Mouse (Mus musculus): Measurements from ENCODE around the gene H2-M5.
"Not testable (repeated sequence)": the region's sequence is repeated elsewhere in the genome, so short reads cannot be mapped to it uniquely, and the experiment has no call there.

H2-M5 gene

DNA sequence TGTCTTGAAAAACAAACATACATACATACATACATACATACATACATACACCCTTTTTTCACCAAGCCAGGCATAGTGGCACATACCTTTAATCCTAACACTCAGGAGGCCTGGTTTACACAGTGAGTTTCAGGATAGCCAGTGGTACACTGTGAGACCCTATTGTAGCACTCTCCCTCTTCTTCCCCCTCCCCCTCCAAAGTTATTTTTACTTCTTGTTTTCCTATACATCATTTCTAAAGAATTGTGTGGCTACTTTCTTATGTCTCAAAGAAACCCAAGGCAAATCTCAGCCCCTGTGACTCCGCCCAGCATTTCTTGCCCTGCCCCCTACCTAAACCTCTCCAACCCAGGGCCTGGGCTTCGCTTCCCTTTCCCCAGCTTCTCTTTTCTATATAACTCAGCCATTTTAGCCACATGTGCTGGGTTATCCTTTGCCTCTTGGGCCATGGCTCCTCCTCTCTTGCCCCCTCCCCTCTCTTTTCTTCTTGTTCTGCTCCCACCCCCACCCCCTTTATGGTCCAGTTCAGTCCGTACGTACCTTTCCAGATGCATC is 4.5 kb upstream of the H2-M5 start:
- no peak for DNase-seq (ENCODE audit: low spot score)

DNA sequence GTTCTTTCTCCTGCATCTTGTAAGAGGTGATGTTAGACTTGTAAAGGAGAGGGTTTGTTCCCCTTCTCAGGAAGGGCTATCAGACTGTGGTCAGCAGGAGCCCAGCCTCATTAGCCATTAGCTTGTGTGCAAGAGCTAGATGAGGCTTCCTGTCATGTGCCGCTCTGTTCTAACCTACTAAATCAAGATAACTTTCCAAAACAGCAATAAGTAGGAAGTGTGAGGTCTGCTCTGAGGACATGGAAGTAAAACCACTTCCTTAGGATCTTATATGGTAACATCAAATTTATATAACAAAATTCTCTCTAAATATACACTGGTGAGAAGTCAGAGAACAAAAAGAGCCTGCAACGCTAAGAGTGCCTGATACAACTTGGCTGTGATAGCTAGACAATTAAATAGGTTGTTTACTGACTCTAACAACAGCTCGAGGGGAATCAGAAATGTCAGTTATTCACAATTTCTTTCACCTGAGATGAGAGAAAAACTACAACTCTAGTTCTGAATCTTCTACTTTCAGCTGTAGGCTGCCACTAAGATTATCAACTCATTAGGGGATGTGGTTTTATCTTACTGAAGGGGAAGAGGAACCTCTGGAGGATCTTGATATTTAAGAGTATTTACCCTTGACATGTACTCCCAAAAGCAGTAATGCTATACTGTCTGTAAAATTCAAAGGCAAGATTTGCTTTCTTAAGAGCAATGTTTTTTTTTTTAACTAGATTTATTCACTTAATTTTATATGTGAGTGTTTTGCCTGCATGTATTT is 3.2 kb upstream of the H2-M5 start:
- DNase-seq (ENCODE audit: low spot score): no peak

DNA sequence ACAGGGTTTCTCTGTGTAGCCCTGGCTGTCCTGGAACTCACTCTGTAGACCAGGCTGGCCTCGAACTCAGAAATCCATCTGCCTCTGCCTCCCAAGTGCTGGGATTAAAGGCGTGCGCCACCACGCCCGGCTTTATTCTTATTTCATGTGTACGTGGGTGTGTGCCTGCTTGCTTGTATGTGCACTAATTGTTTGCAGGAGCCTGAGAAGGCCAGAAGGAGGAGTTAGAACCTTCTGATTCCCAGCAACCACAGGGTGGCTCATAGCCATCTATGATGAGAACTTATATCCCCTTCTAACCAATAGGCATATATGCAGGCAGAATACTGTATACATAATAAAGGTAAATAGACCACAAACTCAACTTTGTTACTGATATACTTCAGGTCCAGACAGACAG is 1.3 kb upstream of the H2-M5 start:
- DNase-seq (ENCODE audit: low spot score): not testable (repeated sequence)

DNA sequence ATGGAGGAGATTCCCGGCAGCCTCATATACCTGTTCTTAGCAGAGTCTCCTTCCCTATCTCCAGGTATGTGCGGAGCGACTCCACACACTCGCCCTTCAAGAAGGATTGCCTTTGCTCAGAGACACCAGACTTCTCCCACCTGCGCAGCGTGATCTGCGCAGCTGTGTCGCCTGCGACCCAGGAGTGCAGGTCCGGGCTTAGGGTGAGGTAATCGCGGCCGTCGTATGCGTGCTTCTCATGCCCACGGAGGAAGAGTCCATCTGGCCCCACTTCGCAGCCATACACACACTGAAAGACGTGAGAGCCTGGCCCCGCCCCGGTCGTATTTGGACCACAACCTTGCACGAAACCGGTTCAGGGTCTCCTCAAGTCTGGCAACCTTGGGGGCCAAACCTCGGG is 862 bp downstream of the H2-M5 start:
- DNase-seq (ENCODE audit: low spot score): no peak

DNA sequence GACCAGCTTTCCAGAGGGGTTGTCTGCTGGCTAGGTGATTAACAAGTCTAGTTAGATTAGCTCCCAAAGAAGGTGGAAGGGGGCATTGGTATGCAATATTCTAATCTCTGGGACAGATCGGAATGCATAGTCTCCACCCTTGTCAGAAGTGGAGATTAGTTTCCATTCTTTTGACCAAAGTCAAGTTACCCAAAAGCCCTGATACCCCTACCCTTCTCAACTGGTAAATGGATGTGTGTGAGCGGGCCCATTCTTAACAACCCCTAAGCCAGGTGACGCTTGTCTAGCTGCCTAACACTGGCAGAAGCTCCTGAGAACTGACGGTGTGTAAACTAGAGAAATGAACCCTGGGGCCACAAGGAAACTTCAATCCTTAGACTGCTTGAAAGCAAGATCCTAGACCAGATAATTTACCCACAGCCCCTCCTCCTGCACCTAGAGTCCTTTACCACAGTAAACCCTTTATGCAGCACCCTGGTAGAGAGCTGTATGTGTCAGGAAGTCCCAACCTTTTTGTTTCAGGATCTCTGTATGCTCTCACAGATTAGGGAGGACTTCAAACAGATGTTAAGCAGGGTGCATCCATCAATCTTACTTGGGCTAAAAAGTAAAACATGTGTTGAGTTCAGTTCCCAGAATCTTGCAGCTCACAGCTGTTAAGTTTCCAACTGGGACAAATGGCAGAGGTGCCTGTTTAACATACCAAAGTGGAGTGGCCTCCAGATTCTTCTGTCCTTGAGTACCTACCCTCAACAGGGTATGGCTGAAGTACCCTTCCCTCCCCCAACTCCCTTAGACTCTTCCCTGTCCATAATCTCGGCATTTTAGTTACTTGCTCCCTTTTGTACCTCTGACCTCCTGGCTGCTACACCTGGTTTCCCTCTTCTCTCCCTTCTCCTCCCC is 6.8 kb downstream of the H2-M5 start:
- DNase-seq (ENCODE audit: low spot score): no peak

DNA sequence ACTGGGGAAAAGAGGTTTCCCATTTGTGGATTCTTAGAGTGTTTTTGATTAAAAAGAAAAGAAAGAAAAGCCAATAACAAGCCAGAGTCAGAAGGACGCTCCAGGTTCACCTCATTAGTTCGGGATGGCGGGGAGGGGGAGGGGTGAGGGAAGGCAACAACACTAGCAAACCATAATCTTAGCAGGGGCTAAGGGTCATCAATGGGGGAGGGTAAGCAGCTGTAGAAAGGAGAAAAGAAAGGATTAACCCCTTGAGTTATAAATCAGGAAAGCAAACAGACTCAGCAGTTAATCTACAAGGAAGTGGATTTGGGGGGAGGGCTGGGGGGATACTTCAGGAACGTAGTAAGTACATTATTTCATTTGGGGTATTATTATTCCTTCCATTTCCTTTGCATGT is 7.5 kb downstream of the H2-M5 start:
- DNase-seq (ENCODE audit: low spot score): no peak

DNA sequence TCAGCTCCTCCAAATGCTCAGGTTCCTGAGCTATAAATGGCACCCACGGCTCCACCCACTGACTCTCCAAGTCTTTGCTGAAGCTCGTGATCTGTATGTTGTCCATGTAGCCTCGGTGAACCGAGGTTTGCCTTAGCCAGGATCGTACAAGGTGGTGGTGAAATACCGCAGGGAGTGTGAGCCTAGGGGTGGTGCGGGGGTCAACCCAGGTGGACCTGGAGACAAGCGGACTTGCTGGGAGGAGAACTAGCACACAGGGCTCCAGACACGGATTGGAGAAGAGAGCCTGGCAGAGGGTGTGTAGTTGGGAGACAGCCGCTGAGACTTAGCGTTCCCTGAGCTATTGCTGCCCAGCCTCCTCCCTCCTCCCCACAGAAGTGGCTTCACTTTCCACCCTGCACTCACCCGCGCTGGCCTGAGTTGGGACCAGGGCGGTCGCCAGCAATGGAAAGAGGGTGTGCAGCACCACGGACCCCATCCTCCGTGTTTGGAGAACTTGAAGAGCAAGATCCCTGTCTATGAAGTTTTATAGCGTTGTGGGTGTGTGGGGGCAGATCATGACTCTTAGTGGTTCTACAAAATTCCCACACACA is 8.0 kb downstream of the H2-M5 start, which contains the start of gene 2410137M14Rik:
Gene 2410137M14Rik, minus strand, starts transcription at position 17 of the 593 bp plus-strand sequence.
- no peak for DNase-seq (ENCODE audit: low spot score)

DNA sequence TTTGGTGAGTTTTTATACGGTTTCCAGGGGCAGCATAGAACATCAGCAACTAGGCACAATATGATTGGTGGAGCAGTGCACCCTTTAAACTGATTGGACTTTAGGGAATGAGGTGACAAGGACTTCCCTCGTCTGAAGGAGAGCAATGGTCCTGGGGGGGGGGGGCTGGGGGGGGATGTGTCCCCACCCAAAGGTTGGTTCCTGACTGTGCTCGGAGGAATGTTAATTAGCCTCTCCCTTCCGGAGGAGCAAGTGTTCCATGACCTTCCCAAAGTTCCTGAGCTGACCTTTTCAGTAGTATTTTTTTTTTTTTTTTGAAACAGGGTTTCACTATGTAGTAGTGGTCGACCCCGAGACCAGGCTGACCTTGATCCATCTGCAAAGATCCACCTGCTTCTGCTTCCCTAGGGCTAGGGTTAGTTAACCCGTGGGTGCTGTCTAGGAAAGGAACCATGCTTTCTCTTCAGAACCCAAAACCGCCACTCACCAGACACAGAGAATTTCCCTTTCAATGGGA is 16.0 kb downstream of the H2-M5 start:
- no peak for DNase-seq (ENCODE audit: low spot score)

DNA sequence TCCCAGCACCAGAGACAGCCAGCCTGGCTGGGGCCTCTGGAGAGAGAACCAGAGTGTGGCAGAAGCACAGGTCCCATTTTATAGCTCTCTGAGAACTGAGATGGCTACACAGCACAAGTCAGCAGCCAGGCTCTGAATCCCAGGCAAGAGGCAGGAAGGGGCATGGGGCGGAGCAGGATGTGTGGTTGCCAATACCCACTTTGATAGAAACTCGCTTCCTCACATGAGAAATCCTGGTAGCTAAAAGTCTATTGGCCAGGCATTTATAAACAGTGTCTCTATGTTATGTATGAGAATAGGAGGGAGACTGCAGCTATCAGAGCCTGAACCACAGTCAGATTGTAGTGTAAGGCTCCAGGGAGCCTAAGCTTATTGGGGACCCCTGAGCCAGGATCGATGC is 16.5 kb downstream of the H2-M5 start:
- DNase-seq (ENCODE audit: low spot score): no peak

DNA sequence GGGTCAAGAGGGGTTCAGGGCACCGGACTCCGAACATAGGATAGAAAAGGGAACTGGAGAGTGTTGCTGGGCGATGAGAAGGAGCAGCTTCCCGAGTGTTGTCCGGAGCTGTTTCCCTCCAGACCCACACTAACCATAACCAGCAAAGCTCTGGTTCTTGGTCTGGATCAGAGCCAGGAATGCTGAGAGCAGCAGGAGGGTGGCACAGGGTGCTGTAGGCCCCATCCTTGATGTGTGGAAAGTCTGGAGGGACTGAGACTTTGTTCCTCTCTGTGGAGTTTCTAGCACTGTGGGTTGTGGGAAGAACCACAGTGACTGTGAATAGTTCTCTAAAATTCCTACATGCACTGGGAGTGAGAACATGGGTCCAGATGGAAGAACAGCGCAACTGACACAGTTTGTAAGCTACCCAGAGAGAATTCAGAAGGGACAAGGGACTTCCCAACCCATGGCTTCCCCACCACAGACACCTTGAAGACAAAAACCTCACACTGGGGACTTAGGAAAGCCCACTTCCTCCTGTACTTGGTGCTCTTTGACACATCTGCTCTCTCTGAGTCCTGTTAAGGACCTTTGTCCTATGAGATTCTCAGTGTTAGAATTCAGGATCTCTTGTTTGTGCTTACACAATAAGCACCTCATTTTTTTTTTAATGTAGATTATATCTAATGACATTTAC is 18.0 kb downstream of the H2-M5 start:
- no peak for DNase-seq (ENCODE audit: low spot score)

DNA sequence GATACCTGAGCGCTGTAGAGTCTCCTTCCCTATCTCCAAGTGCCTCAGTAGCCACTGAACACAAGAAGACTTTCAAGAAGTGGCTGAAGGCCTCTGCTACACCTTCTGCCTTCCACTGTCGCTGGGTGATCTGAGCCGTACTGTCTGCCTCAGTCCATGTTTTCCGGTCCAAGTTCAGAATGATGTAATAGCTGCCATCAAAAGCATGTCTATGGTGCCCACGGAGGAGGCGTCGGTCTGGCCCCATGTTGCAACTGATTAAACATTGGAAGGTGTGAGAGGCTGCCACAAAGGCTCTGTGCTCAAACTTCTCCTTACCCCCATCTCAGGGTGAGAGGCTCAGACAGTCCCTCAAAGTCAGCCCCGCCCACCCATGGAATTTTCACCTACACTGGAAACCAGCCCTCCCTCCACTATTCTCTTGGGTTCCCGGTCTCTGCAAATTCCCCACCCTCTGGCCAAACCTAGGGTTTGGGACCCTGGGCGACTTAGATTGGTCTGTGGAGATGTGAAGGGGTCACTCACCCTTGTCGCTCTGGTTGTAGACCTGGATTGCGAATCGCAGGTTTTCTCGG is 18.9 kb downstream of the H2-M5 start:
- DNase-seq (ENCODE audit: low spot score): no peak

DNA sequence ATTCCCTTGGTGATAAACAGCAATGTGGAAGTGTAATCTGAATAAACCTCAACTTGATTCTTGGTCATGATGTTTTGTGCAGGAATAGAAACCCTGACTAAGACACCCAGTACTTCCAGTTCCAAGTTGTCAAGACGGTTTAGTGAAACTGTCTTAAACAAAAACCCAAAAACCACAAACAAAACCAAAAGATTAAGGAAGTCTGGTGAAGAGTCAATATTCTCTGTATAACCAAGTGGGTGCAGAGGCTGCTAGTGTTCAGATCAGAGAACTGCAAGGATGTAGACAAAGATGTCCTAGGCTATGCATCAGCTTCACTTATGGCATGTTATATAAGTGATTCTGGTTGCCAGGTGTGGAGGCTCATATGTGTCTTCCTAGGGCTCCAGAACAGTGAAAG is 22.5 kb downstream of the H2-M5 start:
- no peak for DNase-seq (ENCODE audit: low spot score)

DNA sequence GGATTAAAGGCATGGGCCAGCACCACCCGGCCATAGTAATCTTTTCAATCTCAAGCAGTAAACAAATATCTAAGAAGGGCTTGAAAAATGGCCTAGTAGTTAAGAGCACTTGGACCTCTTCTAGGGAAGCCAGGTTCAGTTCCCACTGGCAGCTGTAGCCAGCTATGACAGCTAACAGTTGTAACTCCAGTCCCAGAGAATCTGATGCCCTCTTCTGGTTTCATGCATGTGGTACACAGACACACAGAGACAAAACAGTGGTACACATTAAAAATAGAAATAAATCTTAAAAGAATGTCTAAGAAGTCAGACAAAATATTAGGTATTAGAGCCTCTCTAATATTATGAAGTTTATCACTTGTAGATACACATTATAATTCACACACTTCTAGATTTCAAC is 28.2 kb downstream of the H2-M5 start:
- DNase-seq (ENCODE audit: low spot score): no peak

DNA sequence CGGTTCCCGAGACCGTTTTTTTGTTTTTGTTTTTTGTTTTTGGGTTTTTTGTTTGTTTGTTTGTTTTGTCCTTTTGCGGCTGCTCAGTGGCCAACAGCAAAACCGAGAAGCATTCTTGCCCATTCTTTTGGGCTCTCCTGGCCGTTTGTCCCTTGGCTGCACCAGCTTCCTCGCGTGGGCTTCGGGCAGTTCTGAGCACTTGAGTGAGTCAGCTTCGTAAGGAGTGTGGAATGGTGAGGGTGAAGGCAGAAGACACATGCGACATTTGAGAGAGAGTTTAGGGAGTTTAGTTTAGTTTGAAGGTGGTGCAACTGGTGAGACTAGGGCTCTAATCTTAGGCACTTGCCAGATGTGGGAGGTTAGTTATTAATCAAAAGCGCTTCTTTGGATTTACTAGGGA is 30.5 kb downstream of the H2-M5 start:
- no peak for DNase-seq (ENCODE audit: low spot score)

DNA sequence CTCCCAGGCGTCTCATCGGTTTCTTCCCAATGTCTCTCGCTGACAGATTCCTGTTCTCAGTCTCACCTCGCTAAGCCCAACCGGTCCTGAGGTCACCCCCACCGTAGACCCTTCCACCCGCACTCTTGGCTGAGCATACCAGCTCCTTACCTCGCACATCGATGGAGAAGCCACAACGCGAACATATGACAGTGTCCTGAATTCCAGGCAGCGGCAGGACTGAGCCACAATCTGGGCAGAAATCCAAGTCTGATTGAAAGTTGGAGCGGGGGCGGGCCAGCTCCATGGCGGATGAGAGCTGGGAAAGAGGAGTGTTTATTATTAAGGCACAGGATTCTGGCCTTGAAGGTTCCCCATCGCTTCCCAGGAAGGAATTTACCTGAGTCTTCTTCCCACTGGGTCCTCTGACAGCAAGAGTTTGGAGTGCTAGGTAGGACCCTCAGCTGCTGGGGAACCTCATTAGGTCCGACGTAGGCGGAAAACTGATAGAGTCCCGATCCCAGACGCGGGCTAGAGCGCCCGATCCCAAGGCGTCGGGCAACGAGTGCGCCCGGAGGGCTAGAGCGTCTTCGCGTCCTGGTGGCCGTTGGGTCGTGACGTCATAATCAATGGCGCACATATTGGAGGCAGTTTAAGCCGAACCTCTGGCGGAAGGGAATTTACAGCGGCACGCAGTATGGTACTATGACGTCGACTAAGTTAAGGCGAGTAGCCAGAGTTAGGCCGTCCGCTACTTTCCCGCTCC is 31.2 kb downstream of the H2-M5 start, which contains the start of the genes Znrd1 and Znrd1as:
Gene Znrd1, minus strand, starts transcription at position 561 of the 745 bp plus-strand sequence.
Gene Znrd1as, plus strand, starts transcription at position 594 of the 745 bp plus-strand sequence.
- peak; percentile 95 for DNase-seq (ENCODE audit: low spot score)

DNA sequence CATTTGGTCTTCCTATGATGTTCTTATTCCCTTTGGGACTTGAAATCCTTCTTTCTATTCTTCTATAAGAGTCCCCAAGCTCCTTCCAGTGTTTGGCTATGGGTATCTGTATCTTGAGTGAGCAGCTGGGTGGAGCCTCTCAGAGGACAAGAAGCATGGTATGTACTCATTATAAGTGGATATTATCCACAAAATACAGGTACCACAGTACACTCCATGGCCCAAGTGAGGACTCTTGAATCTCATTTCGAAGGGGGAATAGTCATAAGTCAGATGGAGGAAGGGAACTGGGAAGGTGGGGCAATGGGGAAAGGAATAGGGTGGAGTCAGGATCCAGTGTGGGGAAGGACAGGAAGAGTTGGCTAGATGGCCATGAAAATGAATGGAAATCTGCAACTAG is 36.3 kb downstream of the H2-M5 start:
- no peak for DNase-seq (ENCODE audit: low spot score)

DNA sequence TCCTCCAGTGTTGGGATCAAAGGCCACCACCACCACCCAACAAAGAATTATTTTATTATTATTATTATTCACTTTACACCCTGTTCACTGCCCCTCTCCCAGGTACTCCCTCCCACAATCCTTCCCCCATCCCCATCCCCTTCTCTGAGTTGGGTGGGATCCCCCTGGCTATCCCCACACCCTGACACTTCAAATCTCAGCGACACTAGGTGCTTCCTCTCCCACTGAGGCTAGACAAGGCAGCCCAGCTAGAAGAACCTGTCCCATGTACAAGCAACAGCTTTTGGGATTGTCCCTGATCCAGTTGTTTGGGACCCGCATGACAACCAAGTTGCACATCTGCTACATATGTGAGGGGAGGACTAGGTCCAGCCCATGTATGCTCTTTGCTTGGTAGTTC is 36.7 kb downstream of the H2-M5 start:
- no peak for DNase-seq (ENCODE audit: low spot score)

DNA sequence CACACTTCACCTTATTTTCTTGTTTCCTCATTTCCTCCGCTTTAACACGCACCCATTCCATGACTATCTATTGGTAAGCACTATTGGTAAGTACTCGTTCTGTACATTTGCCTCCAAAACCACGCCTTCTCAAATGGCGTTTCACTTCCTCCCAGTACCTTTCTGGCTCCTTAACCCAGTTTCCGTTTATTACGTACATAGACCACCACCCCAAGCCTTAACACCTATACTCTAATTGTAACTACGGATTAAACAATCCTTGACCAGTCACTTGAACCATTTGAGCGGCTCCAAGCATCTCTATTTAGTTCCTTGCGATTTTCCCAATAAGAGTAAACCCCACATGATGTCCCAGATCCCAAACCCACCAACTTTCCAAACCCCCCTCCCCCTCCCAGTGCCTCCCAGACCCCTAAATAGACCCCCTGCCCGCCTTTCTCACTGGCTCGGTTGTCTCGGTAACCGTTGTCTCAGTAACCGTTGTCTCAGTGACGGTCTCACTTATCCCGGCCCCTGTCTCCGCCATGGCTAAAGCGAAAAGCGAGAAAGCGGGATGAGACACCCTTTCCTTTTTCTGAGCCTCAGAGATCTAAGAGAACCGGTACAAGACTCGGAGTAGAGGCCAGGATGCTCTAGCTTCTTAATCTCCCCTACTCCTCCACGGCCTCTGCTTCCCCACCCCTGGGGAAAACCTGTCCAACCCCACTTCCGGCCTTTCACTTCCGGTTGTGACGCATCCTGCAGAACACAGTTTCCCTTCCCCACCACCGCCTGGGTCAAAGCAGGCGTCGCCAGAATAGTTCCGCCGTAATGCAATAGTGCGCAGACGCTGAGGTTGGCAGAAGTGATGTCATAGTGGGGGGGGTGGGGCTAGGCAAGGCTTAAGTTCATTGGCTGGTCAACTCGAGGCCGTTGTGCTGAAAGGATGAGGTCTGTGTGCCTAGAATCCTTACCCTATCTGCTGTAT is 38.1 kb downstream of the H2-M5 start, which contains the start of gene Ppp1r11:
Gene Ppp1r11, minus strand, starts transcription at position 761 of the 967 bp plus-strand sequence.
- peak; percentile 95 for DNase-seq (ENCODE audit: low spot score)

DNA sequence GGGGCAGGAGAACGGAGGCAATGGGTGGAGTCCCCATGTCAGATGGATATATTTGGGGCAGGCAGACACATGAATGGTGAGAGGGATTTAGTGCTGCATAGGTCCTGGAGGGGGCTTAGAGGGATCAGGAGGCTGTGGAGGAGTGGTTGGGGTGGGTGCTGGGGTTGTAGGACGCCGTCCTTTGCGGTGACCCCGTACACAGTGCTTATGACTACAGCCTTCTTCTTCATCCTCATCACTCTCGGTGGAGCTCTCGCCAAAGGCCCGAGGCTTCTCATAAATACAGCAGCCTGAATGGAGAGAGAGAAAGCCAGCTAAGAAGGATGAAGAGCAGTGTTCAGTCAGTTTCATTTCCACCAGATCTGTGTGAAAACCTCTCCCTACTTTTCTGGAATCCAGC is 40.1 kb downstream of the H2-M5 start:
- DNase-seq (ENCODE audit: low spot score): no peak

All from testis, postnatal 14 days (tissue).